Mouse (Mus musculus) testis, adult 2 months (tissue): Measurements from ENCODE around the gene Ttc7.

Source experiments
- CTCF ChIP-seq: fragments of 200-500 bp; IDR thresholded peaks from 2 replicates; pipeline ENCODE4 v1.5.1; 2012; ENCODE audit warnings: low read depth, mild to moderate bottlenecking, inconsistent platforms, low read length, moderate library complexity; ENCODE audit not compliant: control insufficient read depth, insufficient read depth, insufficient replicate concordance
- POLR2A ChIP-seq: fragments of 200-500 bp; IDR thresholded peaks from 2 replicates; pipeline ENCODE4 v1.6.1; 2012; ENCODE audit warnings: low read depth, mild to moderate bottlenecking, inconsistent platforms, low read length, moderate library complexity; ENCODE audit not compliant: control insufficient read depth

- TF ChIP-seq POLR2A (no peak), CTCF (no peak)
Measured at GRCm38 (mm10) chr17:87331336-87332141, 48.9 kb downstream of the Ttc7 start.
